Mouse (Mus musculus) v-Abl transformed pro-B cells (cell line): ENCODE measurements around the gene Rab11a.
"Not testable (repeated sequence)": the region's sequence is repeated elsewhere in the genome, so short reads cannot be mapped to it uniquely, and the experiment has no call there.

ENCODE experiments used
- in situ Hi-C, 2 experiments: fragments of 400-800 bp; cut with MboI; formaldehyde crosslinking; loops; one replicate each; pipeline ENCODE4 v1.15.1; 2025; ENCODE audit not compliant: unreplicated experiment in 2 of 2

Gene Rab11a

DNA sequence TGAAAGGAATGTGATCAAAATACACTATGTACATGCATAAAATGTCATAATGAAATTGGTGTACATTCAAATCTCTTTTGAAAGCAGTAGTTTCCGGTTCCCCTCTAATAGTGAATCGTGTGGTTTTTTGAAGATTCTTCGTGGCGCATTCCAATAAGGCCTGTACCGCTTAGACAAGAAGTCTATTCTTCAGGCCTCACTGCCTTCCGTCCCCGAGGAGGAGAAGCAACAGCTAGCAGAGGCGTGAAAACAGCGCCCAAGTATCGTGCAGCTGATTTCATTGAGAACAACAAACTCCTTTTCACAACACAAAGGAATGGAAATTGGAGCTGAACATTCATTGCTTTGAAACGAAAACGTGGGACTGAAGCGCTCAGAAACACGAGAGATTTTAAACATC is 20.5 kb upstream of the Rab11a start:
- in situ Hi-C loops: loop anchor here in 1 of 2 experiments (25.0 kb wide), 1 partner anchor 621 kb away; no protein-coding TSS in a partner anchor

DNA sequence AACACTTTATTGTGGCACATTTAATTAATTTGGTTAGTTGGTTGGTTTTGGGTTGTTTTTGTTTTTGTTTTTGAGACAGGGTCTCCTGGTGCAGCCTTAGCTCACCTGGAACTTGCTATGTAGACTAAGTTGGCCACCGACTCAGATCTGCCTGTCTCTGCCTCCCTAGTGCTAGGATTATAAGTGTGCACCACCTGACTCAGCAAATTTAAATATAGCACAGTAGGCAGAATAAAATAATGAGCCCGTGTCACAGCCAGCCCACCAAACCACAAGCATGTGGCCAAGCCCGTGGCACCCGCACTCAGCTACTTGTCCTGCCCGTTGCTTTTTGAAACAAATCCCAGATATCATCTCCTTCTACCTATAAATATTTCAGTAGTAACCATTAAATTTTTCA is 15.0 kb upstream of the Rab11a start:
- in situ Hi-C loops: loop anchor here in 1 of 2 experiments (25.0 kb wide), 1 partner anchor 615 kb away; no protein-coding TSS in a partner anchor

DNA sequence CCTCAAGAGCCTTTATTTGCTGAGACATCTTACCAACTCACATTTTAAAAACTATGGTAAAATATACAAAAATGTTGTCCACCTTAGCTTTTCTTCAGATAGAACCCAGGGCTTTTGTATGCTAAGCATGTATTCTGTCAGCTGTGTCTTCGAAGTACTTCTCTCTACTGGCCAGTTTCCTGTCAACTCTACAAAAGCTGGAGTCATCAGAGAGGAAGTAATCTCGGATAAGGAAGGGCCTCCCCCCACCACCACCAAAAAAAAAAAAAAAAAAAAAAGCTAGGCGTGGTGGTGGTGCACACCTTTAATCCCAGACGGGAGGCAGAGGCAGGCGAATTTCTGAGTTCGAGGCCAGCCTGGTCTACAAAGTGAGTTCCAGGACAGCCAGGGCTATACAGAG is 11.8 kb upstream of the Rab11a start:
- in situ Hi-C loops: loop anchor here in 1 of 2 experiments (10.0 kb wide), 1 partner anchor 405 kb away; the partner anchor contains the start of gene Dis3l

DNA sequence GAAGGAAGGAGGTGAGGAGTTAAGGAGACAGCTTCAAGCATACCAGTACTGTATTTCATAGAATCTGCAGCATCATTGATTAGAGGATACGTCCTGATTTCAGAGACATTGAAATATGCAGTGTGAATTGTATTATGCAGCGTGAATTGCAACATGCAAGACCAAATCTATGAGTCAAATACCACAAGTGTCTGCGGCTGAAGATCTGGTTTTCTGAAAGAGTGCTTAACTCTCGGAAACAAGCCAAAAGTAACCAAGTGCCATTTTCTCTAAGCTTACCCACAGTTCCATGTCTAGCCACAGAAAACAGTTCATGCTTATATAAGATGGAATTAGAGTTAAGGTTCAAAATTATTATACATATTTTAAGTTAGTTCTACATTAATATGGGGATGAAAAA is 10.2 kb upstream of the Rab11a start:
- in situ Hi-C loops: loop anchor here in 1 of 2 experiments (10.0 kb wide), 1 partner anchor 403 kb away; the partner anchor contains the start of gene Dis3l

DNA sequence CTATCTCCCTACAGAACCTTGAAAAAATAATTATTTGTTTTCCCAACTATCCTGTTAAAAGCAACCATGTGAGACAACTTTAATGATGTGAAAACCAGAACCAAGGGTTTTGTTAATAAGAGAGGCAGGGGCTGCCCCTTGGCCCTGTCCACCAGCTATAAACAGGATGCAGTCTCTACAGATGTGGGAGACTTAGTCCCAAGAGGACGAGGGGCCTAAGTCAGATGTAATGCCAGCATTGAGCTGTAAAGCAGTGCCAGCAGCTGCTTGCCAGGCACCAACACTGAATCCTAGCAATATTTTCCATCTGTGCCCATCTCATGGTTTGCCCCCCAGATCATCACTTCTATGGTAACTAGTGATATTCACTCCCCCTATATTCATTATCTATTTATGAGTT is 4.9 kb upstream of the Rab11a start:
- in situ Hi-C loops: loop anchor here in 1 of 2 experiments (10.0 kb wide), 1 partner anchor 398 kb away; the partner anchor contains the start of gene Dis3l

DNA sequence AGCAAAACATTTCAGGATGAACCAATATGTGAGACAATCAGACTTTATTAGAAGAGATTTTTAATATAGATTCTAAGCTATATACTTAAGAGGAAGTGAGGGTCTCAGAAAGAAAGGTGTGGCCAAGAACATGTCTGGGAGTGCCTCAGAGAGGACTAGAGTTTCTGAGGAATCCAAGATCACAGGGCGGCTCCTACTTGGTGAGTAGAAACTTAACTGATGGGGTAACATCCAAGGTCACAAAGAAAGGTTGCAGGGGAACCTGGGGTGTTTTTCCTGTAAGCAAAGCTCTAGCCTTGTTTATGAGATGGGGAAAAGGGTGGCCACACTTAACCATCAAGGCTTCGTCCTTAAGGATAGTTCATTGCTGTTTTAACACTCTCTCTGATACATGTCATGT is 1.4 kb upstream of the Rab11a start:
- in situ Hi-C loops: no loop called here

DNA sequence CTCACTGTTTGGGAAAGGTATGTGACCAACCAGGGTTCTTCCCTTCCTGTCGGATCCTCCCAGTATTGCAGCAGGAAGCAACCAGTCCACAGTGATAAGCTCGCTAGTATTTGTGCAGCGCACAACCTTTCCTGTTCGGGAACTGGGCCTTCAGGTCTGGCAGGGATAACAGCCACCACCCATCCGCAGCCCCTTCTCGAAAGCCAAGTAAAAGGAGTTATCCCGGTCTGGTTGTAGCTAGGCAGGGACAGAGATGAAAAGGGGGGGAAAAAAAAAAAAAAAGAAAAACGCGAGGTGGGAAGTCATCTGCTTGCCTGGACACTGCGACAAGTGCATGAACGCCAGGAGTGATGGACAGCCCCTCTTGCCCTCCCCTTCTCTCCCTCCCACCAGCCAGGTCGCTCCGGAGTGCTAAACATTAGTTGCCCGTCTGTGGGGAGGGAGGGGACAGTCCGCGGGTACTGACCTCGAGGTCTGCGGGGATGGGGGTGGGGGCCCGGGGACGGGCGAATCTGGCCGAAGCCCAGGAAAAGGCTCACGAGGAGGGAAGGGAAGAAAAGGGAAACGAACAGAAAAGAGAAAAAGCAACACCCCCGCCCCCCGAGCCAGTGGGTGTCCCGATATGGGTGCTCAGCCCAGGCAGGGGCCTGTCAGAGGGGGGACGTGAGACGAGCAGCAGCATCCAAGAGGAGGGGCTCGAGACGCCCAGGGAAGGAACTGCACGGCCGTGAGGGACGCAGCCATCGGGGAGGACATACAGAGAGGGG is 736 bp downstream of the Rab11a start:
- in situ Hi-C loops: no loop called here

DNA sequence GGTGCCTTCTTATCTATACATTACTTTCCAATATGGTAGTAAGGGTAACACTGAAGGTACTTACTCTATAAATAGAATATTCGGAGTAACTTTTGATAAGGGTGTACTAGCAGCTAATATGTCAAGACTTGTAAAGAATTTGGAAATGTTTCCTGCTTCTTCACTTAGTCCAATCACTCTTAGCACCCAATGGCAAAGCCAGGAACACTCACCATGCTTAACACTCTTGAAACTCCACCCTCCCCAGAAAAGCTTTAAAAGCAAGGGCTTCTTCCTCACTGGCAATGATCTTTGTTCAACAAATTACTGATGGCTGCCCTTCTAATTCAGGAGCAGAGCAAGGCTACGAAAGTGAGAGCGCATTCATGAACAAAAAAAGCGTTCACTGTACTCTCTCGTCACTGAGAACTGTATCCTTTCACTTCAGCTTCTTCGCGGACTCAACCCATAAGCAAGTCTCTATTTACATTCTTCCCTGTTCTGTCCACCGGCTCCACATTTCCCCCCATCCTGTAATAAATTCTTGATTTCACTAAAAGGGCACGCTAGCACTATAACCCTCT is 1.4 kb downstream of the Rab11a start:
- in situ Hi-C loops: no loop called here

DNA sequence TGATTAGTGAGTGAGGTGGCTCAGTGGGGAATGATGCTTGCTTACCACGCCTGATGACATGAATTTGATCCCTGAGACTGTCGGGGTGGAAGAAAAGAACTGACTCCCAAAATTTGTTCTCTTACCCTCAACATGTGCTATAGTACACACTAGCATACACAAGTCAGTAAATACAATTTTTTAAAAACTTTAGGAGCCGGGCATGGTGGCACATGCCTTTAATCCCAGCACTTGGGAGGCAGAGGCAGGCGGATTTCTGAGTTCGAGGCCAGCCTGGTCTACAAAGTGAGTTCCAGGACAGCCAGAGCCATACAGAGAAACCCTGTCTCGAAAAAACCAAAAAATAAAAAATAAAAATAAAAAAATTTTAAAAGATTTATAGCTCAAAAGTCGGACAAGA is 2.6 kb downstream of the Rab11a start:
- in situ Hi-C loops: not testable (repeated sequence)

DNA sequence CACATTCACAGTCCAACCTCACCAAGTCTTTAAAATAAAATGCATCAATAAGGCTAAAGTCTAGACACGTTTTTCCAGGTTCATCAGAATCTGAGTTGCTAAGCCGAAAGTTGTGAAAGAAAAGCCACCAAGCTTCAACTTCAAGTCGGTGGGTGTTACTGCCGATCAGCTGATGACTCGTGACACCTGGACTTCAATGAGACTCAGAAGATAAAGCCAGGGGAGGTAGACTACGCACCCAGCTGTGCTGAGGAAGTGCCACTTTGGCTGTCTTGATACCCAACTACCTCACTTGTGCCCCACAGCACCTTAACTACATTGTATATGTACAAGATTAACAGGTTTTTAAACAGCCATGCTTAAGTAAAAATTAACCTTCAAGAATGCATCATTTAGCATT is 3.4 kb downstream of the Rab11a start:
- in situ Hi-C loops: no loop called here

DNA sequence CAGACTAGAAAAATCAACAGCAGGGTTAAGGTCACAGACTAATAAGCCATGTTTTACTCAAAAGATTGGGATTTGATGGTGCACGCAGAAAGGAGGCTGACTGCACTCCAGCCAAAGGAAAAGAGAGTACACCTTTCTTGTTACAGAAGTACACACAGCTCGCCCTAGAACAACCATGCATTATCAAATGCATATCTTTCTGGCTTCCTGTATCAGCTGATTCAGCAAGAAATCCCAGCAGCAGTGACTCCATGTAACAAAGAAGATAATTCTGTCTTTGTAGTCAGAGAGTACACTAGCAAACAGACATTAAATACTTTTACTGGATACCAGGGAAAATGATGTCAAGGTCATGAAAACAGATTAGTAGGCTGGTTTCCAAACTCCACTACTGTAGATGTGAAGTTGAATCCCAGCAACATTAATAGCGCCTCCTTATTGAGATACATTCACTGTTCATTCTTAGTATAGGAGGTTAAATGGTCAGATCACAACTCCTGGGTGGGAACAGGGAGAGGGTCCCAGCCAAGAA is 6.5 kb downstream of the Rab11a start:
- in situ Hi-C loops: no loop called here

DNA sequence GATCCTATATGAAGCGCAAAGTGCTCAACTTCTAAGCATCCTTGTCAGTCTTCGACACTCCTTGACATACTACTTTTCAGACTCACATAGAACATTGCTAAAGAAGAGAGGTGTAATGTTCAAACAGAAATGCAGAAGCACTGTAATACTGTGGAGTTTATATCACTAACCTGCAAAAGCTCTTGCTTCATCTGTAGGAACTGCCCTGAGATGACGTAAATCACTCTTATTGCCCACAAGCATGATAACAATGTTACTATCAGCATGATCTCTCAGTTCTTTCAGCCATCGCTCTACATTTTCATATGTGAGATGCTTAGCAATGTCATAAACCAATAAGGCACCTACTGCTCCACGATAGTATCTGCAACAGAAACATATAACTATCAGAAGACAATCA is 11.1 kb downstream of the Rab11a start:
- in situ Hi-C loops: no loop called here

DNA sequence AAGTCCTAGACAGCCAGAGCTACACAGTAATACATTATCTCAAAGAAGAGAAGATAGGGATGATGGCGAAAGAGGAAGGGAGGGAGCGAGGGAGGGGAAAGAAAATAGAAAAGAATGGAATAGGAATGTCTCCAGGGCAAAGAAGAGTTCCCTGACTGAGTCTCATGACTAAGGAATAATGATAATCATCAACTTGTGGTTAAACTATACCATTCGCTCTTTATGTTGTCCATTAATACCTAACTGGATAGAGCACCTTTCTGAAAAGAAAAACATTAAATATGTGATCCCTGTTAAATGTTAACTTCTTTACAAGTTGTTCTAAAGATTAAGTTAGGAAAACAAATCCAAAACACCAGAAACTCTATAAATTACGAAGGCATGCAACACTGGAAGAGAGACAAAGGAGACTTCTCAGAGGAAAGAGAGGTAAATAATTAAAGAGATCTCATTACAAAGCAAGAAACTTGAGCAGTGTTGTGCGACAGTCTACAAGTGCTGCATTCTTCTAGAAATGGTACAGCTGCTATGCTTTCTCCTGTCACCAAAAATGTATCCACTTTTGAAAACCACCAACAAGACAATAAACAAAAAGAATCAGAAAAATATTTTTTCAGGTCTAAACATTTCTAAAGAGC is 17.9 kb downstream of the Rab11a start:
- in situ Hi-C loops: no loop called here

DNA sequence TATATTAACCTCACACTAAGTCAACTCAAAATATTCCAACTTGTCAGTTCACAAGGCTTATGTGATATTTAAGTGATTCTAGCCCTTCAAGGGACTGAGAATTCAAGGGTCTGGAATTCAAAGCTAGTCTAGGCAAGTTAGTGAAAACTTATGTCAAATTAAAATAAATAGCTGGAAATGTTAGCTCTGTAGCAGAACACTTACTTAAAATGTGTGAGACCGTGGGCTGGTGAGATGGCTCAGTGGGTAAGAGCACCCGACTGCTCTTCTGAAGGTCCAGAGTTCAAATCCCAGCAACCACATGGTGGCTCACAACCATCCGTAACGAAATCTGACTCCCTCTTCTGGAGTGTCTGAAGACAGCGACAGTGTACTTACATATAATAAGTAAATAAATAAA is 27.3 kb downstream of the Rab11a start:
- in situ Hi-C loops: not testable (repeated sequence)

DNA sequence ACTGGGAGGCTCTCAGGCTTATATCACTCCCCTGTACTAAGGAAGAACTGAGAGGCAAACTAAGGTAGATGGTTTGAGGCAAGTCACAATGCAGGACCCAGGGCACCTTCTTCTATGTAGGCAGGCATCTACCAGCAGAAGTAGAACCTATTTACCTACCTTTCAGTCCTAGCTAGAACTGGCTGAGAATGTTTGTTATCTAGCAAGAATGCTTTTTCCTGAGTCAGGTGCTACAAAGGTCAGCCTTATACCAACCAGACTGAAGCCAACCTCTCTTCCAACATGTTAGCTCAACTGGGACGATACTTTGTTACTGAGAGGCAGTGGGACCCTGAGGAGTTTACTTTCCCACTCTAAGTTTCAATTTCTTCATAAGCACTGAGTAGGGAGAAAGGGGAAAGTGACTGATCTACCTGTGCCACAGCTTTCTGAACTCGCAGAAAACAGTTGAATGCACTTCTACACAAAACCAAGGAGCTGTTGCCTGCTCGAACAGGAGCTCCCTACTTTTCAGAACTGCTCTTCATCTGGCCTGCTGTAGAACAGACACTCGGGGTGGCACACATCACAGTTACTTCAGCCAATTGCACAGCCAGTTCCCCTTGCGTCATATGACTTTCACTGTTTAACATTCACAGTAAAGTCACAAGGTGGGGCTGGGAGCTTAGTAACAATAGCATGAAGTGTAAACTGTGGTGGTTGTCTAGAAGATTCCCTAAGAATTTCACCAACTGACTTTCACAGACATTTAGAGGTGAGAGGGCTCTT is 33.3 kb downstream of the Rab11a start:
- in situ Hi-C loops: no loop called here

DNA sequence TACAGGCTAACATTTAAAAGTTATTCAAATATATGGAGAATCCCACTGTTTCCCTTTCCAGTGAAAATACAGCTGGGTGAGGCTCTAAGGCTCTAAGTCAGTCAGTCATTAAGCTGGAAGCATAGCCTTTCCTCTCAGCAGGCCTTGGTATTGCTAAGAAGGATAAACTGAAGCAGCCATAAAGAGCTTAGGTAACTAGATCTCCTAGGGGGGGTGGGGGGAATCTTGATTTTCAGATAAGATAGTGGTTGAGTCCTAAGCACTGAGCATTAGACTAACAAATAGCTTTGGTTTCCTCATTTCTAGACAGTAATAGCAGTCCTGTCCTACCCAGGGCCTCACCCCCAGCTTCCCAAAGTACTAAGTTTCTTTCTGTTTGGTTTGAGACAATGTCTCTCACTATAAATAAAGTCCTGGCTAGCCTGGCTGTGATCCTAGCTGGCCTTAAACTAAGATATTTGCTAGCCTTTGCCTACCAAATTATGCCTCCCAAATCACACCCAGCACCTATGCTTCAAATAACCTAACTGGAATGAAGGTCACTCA is 34.1 kb downstream of the Rab11a start:
- in situ Hi-C loops: no loop called here

DNA sequence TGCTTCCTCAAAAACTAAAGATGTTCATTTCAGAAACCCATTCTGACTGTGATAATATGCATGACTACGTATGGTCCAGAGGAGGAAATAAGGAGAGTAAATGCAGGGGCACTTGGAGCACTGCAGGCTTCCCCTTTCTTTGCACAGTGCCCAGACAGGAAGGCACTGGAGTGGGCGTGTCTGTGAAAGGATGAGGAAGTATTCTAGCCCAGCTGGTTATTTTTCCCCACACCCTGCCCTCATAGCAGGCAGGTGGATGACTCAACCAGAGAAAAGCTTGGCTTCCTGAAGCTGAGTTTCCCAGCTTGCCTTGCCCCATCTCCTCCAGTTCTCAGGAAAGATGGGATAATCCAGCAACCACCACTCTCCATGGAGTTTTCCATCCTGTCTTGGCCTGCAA is 34.6 kb downstream of the Rab11a start:
- in situ Hi-C loops: no loop called here

DNA sequence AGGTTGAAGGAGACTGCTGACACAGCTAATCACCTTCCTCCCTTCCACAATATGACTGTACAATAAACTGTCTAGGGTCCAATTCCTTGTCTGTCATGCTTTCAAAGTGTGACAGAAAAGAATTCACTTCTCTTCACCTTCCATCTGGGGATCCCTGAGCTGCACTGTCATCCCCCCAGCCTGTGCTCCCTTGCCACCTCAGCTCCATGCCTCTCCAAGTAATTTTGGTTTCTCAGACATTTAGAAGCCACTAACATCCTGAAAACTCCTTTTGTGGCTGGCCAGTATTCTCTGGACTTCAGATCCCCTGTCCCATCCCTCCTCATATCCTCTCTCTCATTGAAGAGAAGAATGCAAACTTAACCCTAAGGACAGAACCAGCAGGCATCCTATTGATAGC is 35.2 kb downstream of the Rab11a start:
- in situ Hi-C loops: no loop called here

DNA sequence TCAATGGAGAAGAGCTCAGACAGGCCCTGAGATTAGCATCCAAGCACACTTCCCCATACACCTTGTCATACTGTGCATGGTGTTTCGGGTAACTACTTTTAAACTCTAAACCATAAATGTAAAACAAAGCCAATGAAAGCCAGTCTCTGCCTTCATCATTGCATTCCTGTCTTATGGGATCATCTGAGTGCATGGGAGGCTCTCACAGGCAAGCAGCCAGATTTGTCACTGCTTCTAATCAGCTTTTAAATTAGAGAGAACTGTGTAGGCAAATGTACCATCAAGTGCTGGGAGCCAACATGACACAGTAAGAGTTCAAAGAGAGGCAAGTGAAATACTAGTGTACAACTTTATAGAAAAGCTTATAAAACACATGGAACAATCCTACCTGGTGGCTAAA is 35.9 kb downstream of the Rab11a start:
- in situ Hi-C loops: no loop called here
